Mouse (Mus musculus) bone marrow, adult 2 months (tissue): ENCODE data around the gene Nup93.

ENCODE experiments used
- CTCF ChIP-seq: fragments of 200-500 bp; IDR thresholded peaks from 2 replicates; pipeline ENCODE4 v1.5.1; 2011; ENCODE audit warnings: low read length, control low read depth; ENCODE audit not compliant: control insufficient read depth, insufficient read depth
- POLR2A ChIP-seq: fragments of 200-500 bp; IDR thresholded peaks from 2 replicates; pipeline ENCODE4 v1.6.1; 2011; ENCODE audit warnings: low read depth, mild to moderate bottlenecking, control low read depth, low read length, borderline replicate concordance; ENCODE audit not compliant: control insufficient read depth

- no peak for TF ChIP-seq CTCF
- no peak for TF ChIP-seq POLR2A
Observed at GRCm38 (mm10) chr8:94177716-94178390, 36.5 kb upstream of the Nup93 start.
